28 mouse cellular contexts compared by ENCODE assay signal in genomic region chr12:116366900-116367299, GRCm38 (mm10).
"Had no signal": no experiment of that assay in that cellular context is flagged by ENCODE, and none has a peak within 500 bp of the region (broad histone marks: within the 10 kb centered on the region; RNA-seq: fewer than 3 reads in every experiment).

No protein-coding gene starts in this region.

- H3K9ac ChIP-seq: embryonic facial prominence, embryonic 12.5 days; embryonic facial prominence, embryonic 13.5 days; embryonic facial prominence, embryonic 15.5 days; forebrain, embryonic 12.5 days; forebrain, embryonic 13.5 days; forebrain, embryonic 15.5 days; forebrain, postnatal 0 days had no signal

- H3K4me1 ChIP-seq: embryonic facial prominence, embryonic 10.5 days; embryonic facial prominence, embryonic 12.5 days; embryonic facial prominence, embryonic 13.5 days; embryonic facial prominence, embryonic 15.5 days; forebrain, embryonic 10.5 days; forebrain, embryonic 12.5 days; forebrain, embryonic 13.5 days; forebrain, embryonic 15.5 days; heart, embryonic 10.5 days had no signal

- H3K4me3 ChIP-seq: embryonic facial prominence, embryonic 10.5 days; embryonic facial prominence, embryonic 12.5 days; embryonic facial prominence, embryonic 13.5 days; embryonic facial prominence, embryonic 15.5 days; erythroblast, embryonic 14.5 days; forebrain, embryonic 10.5 days; forebrain, embryonic 12.5 days; forebrain, embryonic 13.5 days; forebrain, embryonic 15.5 days; heart, adult 2 months; heart, embryonic 10.5 days had no signal

- DNase-seq: cerebellum, adult 8-10 months; cerebellum, adult 9-10 months; cerebellum, adult 9-11 months; cerebellum, postnatal 10 days; cerebellum, postnatal 14 days; cerebellum, postnatal 25 days; cerebellum, postnatal 36 days; embryo, embryonic 11 days; forebrain, postnatal 0 days; gastrocnemius, postnatal 10 days; gastrocnemius, postnatal 14 days; gastrocnemius, postnatal 25 days; gastrocnemius, postnatal 36 days; heart, adult 11 months; heart, adult 18-20 months; heart, adult 2 months had no signal

- H3K27ac ChIP-seq: embryonic facial prominence, embryonic 10.5 days; embryonic facial prominence, embryonic 12.5 days; embryonic facial prominence, embryonic 13.5 days; embryonic facial prominence, embryonic 15.5 days; forebrain, embryonic 10.5 days; forebrain, embryonic 12.5 days; forebrain, embryonic 13.5 days; forebrain, embryonic 15.5 days; heart, adult 2 months; heart, embryonic 10.5 days had no signal

- ATAC-seq: forebrain, embryonic 13.5 days; forebrain, embryonic 14.5 days; forebrain, embryonic 15.5 days; forebrain, embryonic 16.5 days; forebrain, postnatal 0 days had no signal

- H3K27me3 ChIP-seq: embryonic facial prominence, embryonic 12.5 days; embryonic facial prominence, embryonic 13.5 days; embryonic facial prominence, embryonic 15.5 days; forebrain, embryonic 12.5 days; forebrain, embryonic 13.5 days; forebrain, embryonic 15.5 days had no signal

- H3K4me2 ChIP-seq: embryonic facial prominence, embryonic 12.5 days; embryonic facial prominence, embryonic 13.5 days; embryonic facial prominence, embryonic 15.5 days; forebrain, embryonic 12.5 days; forebrain, embryonic 13.5 days; forebrain, embryonic 15.5 days had no signal

- H3K9me3 ChIP-seq: embryonic facial prominence, embryonic 10.5 days; embryonic facial prominence, embryonic 12.5 days; embryonic facial prominence, embryonic 13.5 days; embryonic facial prominence, embryonic 15.5 days; forebrain, embryonic 10.5 days; forebrain, embryonic 12.5 days; forebrain, embryonic 13.5 days; forebrain, embryonic 15.5 days; heart, embryonic 10.5 days had no signal
